Mouse (Mus musculus): Measurements from ENCODE around the gene Rps28.

DNA sequence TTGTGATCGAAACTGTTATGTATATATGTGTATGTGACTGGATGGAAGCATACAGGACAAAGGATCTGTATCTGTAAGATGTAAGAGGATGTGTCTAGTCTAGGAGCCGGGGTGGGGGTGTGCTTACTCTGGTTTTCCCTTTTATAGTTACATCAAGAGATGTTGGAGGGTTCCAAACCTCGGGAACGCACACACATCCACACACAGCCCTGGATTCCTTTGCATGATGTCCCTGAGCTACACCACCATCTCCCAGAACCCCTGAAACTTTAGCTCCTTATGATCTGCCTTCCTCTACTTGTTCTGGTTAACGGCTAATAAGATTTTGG, 44.4 kb downstream of the Rps28 start:
- no peak for TF ChIP-seq CTCF (IDR thresholded peaks at IDR 0.05; ENCODE audit: borderline replicate concordance, insufficient read depth, low read length)
- no peak for TF ChIP-seq POLR2A (IDR thresholded peaks at IDR 0.05; ENCODE audit: low read depth, low read length)
